Mouse (Mus musculus) lung, postnatal 0 days (tissue): ENCODE measurements around the gene Ccdc117. TPM values are rescaled to one million over a fixed set of nuclear protein-coding genes. Genes with fewer than 3 reads are reported as not detected.
A peak's percentile ranks its signal among the peaks of the same experiment; 100 is the strongest.

ENCODE experiments used
- ATAC-seq: fragments of 200-750 bp; cut with Nextera tagmentation; 2 replicates; pipeline ENCODE4 v1.8.0; 2017; ENCODE audit warnings: moderate library complexity
- DNase-seq: peaks from one replicate; pipeline ENCODE4 v3.0.0-alpha.2; 2016; ENCODE audit warnings: low spot score
- H3K27ac ChIP-seq: fragments of 300-500 bp; sonication (generic); 2 replicates; pipeline ENCODE4 v1.5.1; 2014; ENCODE audit warnings: antibody characterized with exemption, mild to moderate bottlenecking, low read length, mixed read lengths
- H3K27me3 ChIP-seq: fragments of 300-500 bp; sonication (generic); replicated peaks from 2 replicates; pipeline ENCODE4 v1.6.1; 2014; ENCODE audit warnings: low read length, mixed read lengths; ENCODE audit not compliant: insufficient read depth
- H3K36me3 ChIP-seq: fragments of 300-500 bp; sonication (generic); 2 replicates; pipeline ENCODE4 v1.6.1; 2014; ENCODE audit warnings: low read length, mixed read lengths; ENCODE audit not compliant: insufficient read depth
- H3K4me1 ChIP-seq: fragments of 300-500 bp; sonication (generic); 2 replicates; pipeline ENCODE4 v1.6.1; 2014; ENCODE audit warnings: antibody characterized with exemption, low read depth, low read length, mixed read lengths; ENCODE audit not compliant: insufficient read depth
- H3K4me2 ChIP-seq: fragments of 300-500 bp; sonication (generic); replicated peaks from 2 replicates; pipeline ENCODE4 v1.6.1; 2014; ENCODE audit warnings: low read depth, mild to moderate bottlenecking, low read length, moderate library complexity, mixed read lengths
- H3K4me3 ChIP-seq: fragments of 300-500 bp; sonication (generic); 2 replicates; pipeline ENCODE4 v1.5.1; 2014; ENCODE audit warnings: low read depth, low read length
- H3K9ac ChIP-seq: fragments of 300-500 bp; sonication (generic); replicated peaks from 2 replicates; pipeline ENCODE4 v1.6.1; 2014; ENCODE audit warnings: low read depth, mild to moderate bottlenecking
- H3K9me3 ChIP-seq: fragments of 300-500 bp; sonication (generic); 2 replicates; pipeline ENCODE4 v1.6.1; 2016; ENCODE audit warnings: low read length, mixed read lengths
- CTCF ChIP-seq: IDR thresholded peaks from 2 replicates; pipeline ENCODE4 v1.5.1; 2016; ENCODE audit warnings: antibody characterized with exemption, mild to moderate bottlenecking
- EP300 ChIP-seq: IDR thresholded peaks from 2 replicates; pipeline ENCODE4 v1.6.1; 2016; ENCODE audit warnings: antibody characterized with exemption, mild to moderate bottlenecking, control low read depth
- WGBS: fragments of 180-500 bp; shearing (Covaris S2); extraction: QIAGEN DNeasy Blood & Tissue Kit; methylation state at CpG from one replicate; pipeline ENCODE4 v1.1.7; 2014; 5-methylcytosine and 5-hydroxymethylcytosine counted together
- polyA plus RNA-seq: library from polyadenylated mRNA; unstranded; fragments of >200 nt; fragmentation: Nextera tagmentation; extraction: Ambion mirVana; gene quantifications from 2 replicates; pipeline ENCODE4 v1.2.1, GENCODE M21; 2015

Gene Ccdc117
- polyA plus RNA-seq, 1 experiment from 2014 or later: 13.9 TPM

GRCm38 (mm10) chr11:5510099-5510391, 31.9 kb downstream of the Ccdc117 start:
- no peak overlapping the region for H3K9ac ChIP-seq
- no peak for TF ChIP-seq CTCF
- no peak for TF ChIP-seq EP300
- peak; percentile 16; the same call in 1 of the 2 replicates for ATAC-seq
- no peaks in the 10 kb centered on the region for H3K36me3 ChIP-seq
- DNase-seq: peak; percentile 56
- H3K4me1 ChIP-seq: no peaks in the 10 kb centered on the region
- no peaks in the 10 kb centered on the region for H3K9me3 ChIP-seq
- 16% methylated on average over 5 of the region's 5 CpGs for WGBS
- H3K27ac ChIP-seq: peak overlapping the region; percentile 43; the same call in 1 of the 2 replicates
- H3K4me2 ChIP-seq: no peak overlapping the region
- no peaks in the 10 kb centered on the region for H3K27me3 ChIP-seq
- H3K4me3 ChIP-seq: no peak overlapping the region

- Histone ChIP-seq H3K27me3 (no peaks in the 10 kb centered on the region), H3K4me3 (no peak overlapping the region), H3K36me3 (no peaks in the 10 kb centered on the region), H3K27ac (peak overlapping the region; percentile 43; the same call in 1 of the 2 replicates), H3K9ac (no peak overlapping the region), H3K4me2 (no peak overlapping the region), H3K4me1 (no peaks in the 10 kb centered on the region), H3K9me3 (no peaks in the 10 kb centered on the region)
- TF ChIP-seq EP300: no peak
- DNase-seq (no peak), ATAC-seq (peak; percentile 25; the same call in 1 of the 2 replicates)
- WGBS: 69% methylated on average over 8 of the region's 8 CpGs
These were observed 32.5 kb downstream of the Ccdc117 start for GRCm38 (mm10) chr11:5509215-5510098.

- H3K4me1 ChIP-seq: no peaks in the 10 kb centered on the region
- peak; percentile 91 for DNase-seq
- H3K9me3 ChIP-seq: no peaks in the 10 kb centered on the region
- H3K27me3 ChIP-seq: no peaks in the 10 kb centered on the region
- peak overlapping the region; percentile 17; the same call in 1 of the 2 replicates for H3K4me3 ChIP-seq
- peak; percentile 81 for ATAC-seq
- H3K9ac ChIP-seq: no peak overlapping the region
- H3K4me2 ChIP-seq: peak overlapping the region; percentile 40
- WGBS: 13% methylated on average over 18 of the region's 18 CpGs
- H3K36me3 ChIP-seq: no peaks in the 10 kb centered on the region
- TF ChIP-seq CTCF: no peak
- peak; percentile 82 for TF ChIP-seq EP300
- peak overlapping the region; percentile 69 for H3K27ac ChIP-seq
These were observed 36.0 kb downstream of the Ccdc117 start for GRCm38 (mm10) chr11:5505856-5506575.

GRCm38 (mm10) chr11:5502351-5503051, 39.5 kb downstream of the Ccdc117 start:
- Histone ChIP-seq H3K27me3 (no peaks in the 10 kb centered on the region), H3K27ac (0 out of 2 replicates have a peak overlapping the region, but pooled peaks have one; percentile 32), H3K4me1 (peaks cover 19% of the 10 kb centered on the region; the same call in 1 of the 2 replicates), H3K4me3 (no peak overlapping the region), H3K9ac (no peak overlapping the region), H3K9me3 (no peaks in the 10 kb centered on the region), H3K4me2 (no peak overlapping the region; the same call in 1 of the 2 replicates), H3K36me3 (no peaks in the 10 kb centered on the region)
- DNase-seq (peak; percentile 91), ATAC-seq (peak; percentile 69)
- TF ChIP-seq CTCF: no peak
- TF ChIP-seq EP300: peak; percentile 56; the same call in 1 of the 2 replicates
- 55% methylated on average over 10 of the region's 10 CpGs for WGBS

- no peaks in the 10 kb centered on the region for H3K36me3 ChIP-seq
- no peak overlapping the region for H3K4me3 ChIP-seq
- DNase-seq (no peak), ATAC-seq (no peak)
- 82% methylated on average over 13 of the region's 13 CpGs for WGBS
- H3K9me3 ChIP-seq: no peaks in the 10 kb centered on the region
- H3K27me3 ChIP-seq: no peaks in the 10 kb centered on the region
- TF ChIP-seq EP300 (no peak), CTCF (no peak)
- no peak overlapping the region for H3K4me2 ChIP-seq
- no peak overlapping the region for H3K27ac ChIP-seq
- no peak overlapping the region for H3K9ac ChIP-seq
- peaks cover 19% of the 10 kb centered on the region; the same call in 1 of the 2 replicates for H3K4me1 ChIP-seq
These were observed 40.9 kb downstream of the Ccdc117 start for GRCm38 (mm10) chr11:5500903-5501741.
